12 mouse cellular contexts compared by ENCODE assay signal in the genomic region with DNA sequence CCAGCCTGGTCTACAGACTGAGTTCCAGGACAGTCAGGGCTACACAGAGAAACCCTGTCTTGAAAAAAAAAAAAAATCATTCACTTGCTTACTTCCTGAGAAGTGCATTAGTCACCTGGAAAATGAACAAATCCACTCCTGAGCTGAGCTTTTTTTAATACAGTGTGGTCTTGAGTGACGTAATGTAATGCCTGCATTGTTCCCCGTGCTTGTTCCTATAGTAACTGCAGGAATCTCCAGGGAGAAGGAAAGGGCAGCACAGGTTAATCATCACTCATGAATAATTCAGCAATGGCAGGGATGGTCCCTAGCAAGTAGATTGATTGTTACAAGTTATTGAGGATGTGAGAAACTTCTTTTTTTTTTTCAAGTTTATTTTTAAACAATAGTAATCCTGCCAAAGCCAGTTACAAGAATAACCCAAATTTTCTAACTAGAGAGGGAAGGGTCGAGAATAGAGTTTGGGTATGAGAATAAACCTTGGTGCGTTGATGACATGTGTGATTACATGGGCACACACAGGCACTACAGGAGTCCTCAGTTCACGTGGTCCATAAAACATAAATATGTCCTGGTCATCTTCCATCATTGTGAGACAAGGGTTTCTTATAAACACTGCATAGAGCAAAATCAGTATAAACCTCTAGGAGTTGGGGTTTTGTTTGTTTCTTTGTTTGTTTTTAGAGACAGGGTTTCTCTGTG. TPM values are rescaled to one million over a fixed set of nuclear protein-coding genes. Genes with fewer than 3 reads are reported as not detected.
DNase-seq lines count a peak whose midpoint lies in the region; ATAC-seq lines count a peak whose summit lies in the region.
"Had no signal": no experiment of that assay in that cellular context is flagged by ENCODE, and none has a peak within 500 bp of the region (broad histone marks: within the 10 kb centered on the region; RNA-seq: fewer than 3 reads in every experiment).

No protein-coding gene starts in this region.

- H3K9me3 ChIP-seq in neural tube, embryonic 15.5 days (replicated peaks): no peaks in the 10 kb centered on the region
- H3K9me3 ChIP-seq in hindbrain, embryonic 16.5 days (ENCODE audit: control insufficient read depth, low read length): no peaks in the 10 kb centered on the region
- H3K9me3 ChIP-seq: embryonic facial prominence, embryonic 13.5 days; stomach, embryonic 15.5 days had no signal

- WGBS in neural tube, embryonic 15.5 days: 17% methylated on average over 5 of the region's 5 CpGs
- WGBS in hindbrain, embryonic 16.5 days: 24% methylated on average over 5 of the region's 5 CpGs

- peaks cover 2% of the 10 kb centered on the region; the same call in 1 of the 2 replicates for H3K4me1 ChIP-seq in neural tube, embryonic 15.5 days
- H3K4me1 ChIP-seq in hindbrain, embryonic 16.5 days (ENCODE audit: control insufficient read depth, insufficient read depth, low read depth, low read length): no peaks in the 10 kb centered on the region
- H3K4me1 ChIP-seq: embryonic facial prominence, embryonic 13.5 days; stomach, embryonic 15.5 days had no signal

- ATAC-seq in neural tube, embryonic 15.5 days (ENCODE audit: low FRiP score): no peak
- peak; percentile 84 for ATAC-seq in hindbrain, embryonic 16.5 days
- ATAC-seq: inflammation-experienced regulatory T-cells, adult 6 months had no signal

- no peak overlapping the region for H3K9ac ChIP-seq in neural tube, embryonic 15.5 days (replicated peaks)
- H3K9ac ChIP-seq in hindbrain, embryonic 16.5 days (ENCODE audit: low read depth, low read length): no peak overlapping the region
- H3K9ac ChIP-seq: embryonic facial prominence, embryonic 13.5 days; stomach, embryonic 15.5 days had no signal

- no peak overlapping the region for H3K27ac ChIP-seq in neural tube, embryonic 15.5 days (replicated peaks)
- no peak overlapping the region for H3K27ac ChIP-seq in hindbrain, embryonic 16.5 days (ENCODE audit: low read depth, low read length)
- H3K27ac ChIP-seq: embryonic facial prominence, embryonic 13.5 days; stomach, embryonic 15.5 days had no signal

- H3K4me2 ChIP-seq in neural tube, embryonic 15.5 days: no peak overlapping the region
- no peak overlapping the region for H3K4me2 ChIP-seq in hindbrain, embryonic 16.5 days (ENCODE audit: low read length)
- H3K4me2 ChIP-seq: embryonic facial prominence, embryonic 13.5 days; stomach, embryonic 15.5 days had no signal

- H3K36me3 ChIP-seq in neural tube, embryonic 15.5 days: no peaks in the 10 kb centered on the region
- no peaks in the 10 kb centered on the region for H3K36me3 ChIP-seq in hindbrain, embryonic 16.5 days (ENCODE audit: control insufficient read depth, insufficient read depth, low read length)
- H3K36me3 ChIP-seq: embryonic facial prominence, embryonic 13.5 days; stomach, embryonic 15.5 days had no signal

- H3K27me3 ChIP-seq in neural tube, embryonic 15.5 days (replicated peaks): no peaks in the 10 kb centered on the region
- H3K27me3 ChIP-seq in hindbrain, embryonic 16.5 days (replicated peaks; ENCODE audit: control insufficient read depth, insufficient read depth, low read length): no peaks in the 10 kb centered on the region
- H3K27me3 ChIP-seq: embryonic facial prominence, embryonic 13.5 days; stomach, embryonic 15.5 days had no signal

- no peak overlapping the region for H3K4me3 ChIP-seq in neural tube, embryonic 15.5 days (replicated peaks)
- H3K4me3 ChIP-seq in hindbrain, embryonic 16.5 days (ENCODE audit: low read length): no peak overlapping the region
- H3K4me3 ChIP-seq: embryonic facial prominence, embryonic 13.5 days; stomach, embryonic 15.5 days had no signal

- DNase-seq in neural tube, embryonic 10.5 days (ENCODE audit: extremely low spot score, low spot score): peak; percentile 23
- DNase-seq in embryo, embryonic 9.5 days (ENCODE audit: extremely low spot score): peak; percentile 47
- DNase-seq in retina, postnatal 1 day: peak; percentile 22
- no peak for DNase-seq in cerebellum, adult 11-12 months
- DNase-seq in adipocyte (ENCODE audit: low spot score): no peak
- no peak for DNase-seq in lung, postnatal 14 days
- DNase-seq: layer of hippocampus, postnatal 36 days had no signal

RNA-seq across cellular contexts. Expression of a gene that starts 8.8 kb away (rescaled TPM):
- 0.32 and 0.88 TPM in 2 replicates for polyA plus RNA-seq in neural tube, embryonic 15.5 days (2015; fragmentation: Nextera tagmentation; extraction: Ambion mirVana)
- polyA plus RNA-seq in hindbrain, embryonic 16.5 days (2015; fragmentation: Nextera tagmentation; extraction: Ambion mirVana): 0.40 and 0.49 TPM in 2 replicates

RNA-seq across cellular contexts. Expression of a gene that starts 44.0 kb away (rescaled TPM):
- polyA plus RNA-seq in neural tube, embryonic 15.5 days (2015; fragmentation: Nextera tagmentation; extraction: Ambion mirVana): 8.8 and 9.7 TPM in 2 replicates
- 6.7 and 8.6 TPM in 2 replicates for polyA plus RNA-seq in hindbrain, embryonic 16.5 days (2015; fragmentation: Nextera tagmentation; extraction: Ambion mirVana)

Comparison
In these comparisons a context has a peak if more than half of its experiments do, and no peak if none do; other contexts are left out.
1. DNase-seq: peak in neural tube, embryonic 10.5 days (single experiment), embryo, embryonic 9.5 days (single experiment) and retina, postnatal 1 day (single experiment); none in cerebellum, adult 11-12 months (single experiment), adipocyte (single experiment) and lung, postnatal 14 days (single experiment).